Mouse (Mus musculus): ENCODE measurements at regions not wholly inside any gene's neighbourhood (a gene's known extent, or its start where the extent isn't known, plus 50 kb on each side); places are given as distances from the start of the nearest gene placed in this dataset.

DNA sequence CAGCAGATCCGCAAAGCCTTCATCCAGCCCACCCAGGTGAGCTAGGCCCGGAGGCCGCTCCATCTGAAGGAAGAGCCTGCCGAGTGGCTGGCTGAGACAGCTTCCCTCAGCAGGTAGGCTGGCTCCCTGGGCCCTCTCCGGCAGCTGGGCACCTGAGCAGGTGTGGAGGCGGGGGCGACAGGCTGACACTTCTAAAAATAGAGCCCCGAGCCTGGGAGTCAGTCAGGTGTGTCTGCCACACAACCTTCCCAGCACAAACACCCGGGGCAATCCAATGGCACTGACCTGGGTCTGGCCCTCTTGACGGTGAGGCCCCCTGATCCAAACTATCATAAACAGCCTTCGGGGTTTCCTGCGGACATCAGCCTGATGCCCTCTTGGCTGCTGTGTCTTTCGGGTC is 58.5 kb downstream of the Zfp36l2 start:
- DNase-seq = peak; percentile 83

DNA sequence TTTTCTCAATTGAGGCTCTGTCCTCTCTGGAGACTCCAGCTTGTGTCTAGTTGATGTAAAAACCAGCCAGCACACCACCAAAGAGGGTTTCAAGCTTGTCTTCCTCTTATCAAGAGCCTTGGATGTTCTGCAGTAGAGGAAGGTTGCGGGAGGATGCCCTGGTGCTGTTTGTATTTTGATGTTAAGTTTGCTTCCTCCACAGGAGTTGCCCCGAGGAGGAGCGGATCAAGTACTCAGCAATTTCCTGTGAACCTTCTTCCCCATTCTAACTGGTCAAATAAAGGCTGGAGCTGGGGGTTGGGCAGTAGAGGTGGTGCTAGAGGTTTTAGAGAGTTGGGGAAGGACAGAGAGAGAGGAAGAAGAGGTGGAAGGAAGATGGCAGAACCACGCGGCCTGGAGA is 59.5 kb downstream of the Zfp36l2 start:
- DNase-seq = no peak

DNA sequence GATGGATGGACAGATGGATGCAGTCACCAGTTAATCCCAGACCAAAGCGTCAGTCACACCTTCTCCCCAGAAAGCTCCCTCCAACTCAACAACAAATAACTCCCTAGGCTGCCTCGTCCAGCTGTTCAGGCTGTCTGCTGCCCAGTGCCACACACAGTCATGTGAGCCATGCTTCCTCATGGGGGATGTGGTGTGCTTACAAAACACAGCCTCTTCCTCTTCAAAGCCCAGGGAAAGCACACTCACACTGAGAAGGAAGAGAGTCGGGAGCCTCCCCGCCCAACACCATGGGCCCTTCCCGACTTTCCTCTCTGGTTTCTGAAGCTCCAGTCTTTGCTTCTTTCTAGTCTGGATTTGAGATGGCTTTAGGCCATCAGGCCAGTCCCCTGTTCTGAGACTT is 61.6 kb downstream of the Zfp36l2 start:
- no peak for DNase-seq

DNA sequence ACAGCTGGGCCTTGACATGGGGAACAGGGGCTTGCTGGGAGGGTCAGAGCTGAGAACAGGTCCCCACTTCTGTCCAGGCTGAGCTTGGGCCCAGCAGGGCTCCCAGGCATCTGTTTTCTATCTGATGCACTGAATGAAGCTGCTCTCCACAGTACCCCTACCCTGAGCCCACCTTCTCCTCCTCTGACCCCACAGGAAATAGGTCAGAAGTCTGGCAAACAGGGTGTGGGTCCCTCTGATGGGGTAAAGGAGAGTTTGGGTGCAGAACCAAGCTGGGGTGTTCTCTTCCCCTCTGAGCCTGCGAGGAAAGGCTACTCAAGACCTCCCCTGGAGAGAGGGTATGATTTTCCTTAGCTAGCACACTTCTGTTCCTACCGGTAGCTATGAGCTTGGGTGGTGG is 64.6 kb downstream of the Zfp36l2 start:
- DNase-seq = no peak

DNA sequence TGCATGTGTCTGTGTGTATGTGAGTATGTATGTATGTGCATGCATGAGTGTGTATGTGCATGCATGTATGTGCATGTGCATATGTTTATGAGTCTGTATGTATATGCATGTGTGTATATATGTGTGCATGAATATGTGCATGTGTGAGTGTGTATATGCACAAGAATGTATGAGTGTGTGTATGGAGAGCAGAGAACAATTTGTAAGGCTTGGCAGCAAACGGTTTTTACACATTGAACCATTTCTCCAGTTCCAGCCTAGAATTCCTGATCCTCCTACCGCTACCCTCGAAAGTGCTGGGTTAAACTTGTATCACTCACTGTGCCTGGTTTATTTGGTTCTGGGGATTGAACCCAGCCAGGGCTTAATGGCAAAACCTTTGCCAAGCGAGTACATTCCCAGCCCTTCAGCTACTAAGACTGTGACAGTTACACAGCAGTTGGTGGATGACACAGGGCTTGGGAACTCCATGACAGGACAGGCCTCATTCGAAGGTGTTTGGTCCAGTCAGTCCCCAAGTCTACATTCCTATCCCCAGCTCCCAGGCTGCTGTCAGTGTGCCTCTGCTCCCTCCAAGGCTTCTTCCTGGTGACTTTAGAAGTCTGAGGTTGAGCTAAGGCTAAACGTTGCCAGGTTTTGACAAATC is 65.1 kb downstream of the Zfp36l2 start:
- DNase-seq = no peak

DNA sequence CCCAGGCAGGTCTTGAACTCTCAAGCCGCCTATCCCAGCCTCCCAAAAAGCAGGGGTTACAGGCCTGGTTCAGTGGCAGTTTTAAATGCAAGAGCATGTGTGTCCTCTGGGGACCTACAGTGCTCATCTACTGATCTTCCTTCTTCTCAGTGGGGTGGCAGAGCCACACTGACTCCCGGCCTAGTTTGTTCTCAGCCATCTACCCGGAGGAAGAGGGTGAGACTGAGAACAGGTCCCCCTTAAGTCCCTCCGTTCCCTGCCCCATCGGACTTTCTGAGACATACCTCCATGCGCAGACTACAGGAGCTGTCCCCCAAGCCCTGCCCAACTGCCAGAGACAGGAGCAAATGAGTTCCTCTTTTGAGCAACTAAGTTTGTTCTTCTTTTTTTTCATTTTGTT is 66.5 kb downstream of the Zfp36l2 start:
- no peak for DNase-seq

DNA sequence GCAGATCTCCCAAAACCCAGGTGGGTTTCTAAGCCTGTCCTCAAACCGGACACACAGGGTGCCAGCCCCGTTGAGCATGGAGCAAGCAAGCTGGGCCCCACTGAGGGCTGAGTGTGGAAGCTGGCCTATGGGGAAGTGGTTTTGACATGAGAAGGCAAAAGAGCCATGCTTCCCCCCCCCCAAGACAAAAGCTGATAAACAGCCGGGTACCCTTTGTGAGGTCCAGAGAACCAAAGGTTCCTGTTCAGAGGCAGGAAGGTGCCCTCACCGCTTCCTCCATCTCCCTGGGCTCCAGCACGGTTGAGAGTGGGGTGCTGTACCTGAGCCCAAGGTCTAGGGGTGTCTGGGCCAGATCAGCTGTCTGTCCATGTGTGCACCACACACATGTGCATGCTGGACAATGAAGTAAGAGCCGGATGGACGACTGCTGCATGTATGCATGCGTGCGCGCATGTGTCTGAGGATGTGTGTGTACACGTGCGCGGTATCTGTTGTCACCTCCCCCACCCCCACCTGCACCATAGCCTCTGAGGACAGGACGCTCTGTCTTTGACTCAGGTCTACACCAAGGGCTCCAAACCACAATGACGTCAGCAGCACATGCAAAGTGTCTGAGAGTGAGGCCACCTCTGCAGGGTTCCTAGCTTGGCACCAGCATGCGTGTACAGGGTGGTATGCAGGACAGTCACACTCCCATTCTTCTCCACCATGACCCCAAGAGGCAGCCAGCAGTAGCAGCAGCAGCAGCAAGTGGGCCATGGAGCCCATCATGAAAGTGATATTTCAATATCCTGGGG is 68.3 kb downstream of the Zfp36l2 start:
- DNase-seq = no peak

DNA sequence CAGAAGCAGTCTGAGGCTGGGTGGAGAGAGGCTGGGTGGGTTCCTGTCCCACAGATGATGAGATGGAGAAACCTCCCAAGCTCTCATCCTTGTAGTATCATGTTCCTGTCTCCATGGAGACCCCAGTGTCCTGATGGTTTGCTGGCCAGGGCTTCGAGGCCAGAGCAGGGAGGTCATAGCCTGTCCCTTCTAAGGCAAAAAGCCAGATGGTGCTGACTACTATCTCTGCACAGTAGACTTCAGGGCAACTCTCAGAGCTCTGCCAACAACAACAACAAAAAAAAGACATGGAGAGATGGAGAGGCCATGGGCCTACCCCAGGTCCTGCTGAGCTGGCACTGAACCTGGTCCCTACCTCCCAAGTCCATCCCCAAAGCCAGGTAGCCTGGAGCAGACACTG is 69.0 kb downstream of the Zfp36l2 start:
- DNase-seq = no peak

DNA sequence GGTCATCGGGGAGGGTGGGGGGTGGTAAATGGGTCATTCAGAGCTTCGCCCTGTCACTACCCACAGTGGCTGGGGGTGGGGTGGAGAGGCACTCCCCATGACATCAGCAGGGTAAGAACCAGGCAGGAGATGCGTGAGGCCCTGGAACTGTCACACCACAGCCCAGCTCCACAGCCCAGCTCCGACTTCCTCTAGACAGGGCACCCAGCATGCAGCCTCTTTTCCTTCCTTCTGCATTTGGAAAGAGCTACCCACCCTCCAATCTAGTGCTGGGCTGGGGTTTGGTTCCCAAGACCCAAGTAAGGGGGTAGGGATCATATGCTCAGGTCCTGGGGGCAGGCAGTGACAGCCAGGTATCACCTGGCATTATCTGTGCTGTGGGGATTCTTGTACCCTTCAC is 69.5 kb downstream of the Zfp36l2 start:
- no peak for DNase-seq

DNA sequence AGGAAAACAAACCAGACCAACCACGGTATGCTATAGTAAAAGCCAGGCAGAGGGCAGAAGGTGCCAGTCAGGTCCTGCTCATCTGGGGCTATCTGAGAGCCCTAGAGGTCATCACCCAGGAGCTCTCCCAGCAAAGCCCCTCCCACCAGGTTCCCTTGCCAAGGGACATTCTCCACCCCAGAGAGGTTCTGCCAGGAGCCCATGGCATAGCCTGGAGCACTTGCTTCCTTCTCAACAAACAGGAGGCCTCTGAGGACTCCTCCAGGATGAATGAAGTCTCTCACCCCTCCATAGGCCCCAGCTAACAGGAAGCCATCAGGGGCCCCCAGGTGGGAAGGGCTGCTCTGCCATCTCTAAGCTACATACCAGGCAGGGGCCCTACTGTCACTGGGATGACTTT is 70.0 kb downstream of the Zfp36l2 start:
- peak; percentile 49 for DNase-seq

DNA sequence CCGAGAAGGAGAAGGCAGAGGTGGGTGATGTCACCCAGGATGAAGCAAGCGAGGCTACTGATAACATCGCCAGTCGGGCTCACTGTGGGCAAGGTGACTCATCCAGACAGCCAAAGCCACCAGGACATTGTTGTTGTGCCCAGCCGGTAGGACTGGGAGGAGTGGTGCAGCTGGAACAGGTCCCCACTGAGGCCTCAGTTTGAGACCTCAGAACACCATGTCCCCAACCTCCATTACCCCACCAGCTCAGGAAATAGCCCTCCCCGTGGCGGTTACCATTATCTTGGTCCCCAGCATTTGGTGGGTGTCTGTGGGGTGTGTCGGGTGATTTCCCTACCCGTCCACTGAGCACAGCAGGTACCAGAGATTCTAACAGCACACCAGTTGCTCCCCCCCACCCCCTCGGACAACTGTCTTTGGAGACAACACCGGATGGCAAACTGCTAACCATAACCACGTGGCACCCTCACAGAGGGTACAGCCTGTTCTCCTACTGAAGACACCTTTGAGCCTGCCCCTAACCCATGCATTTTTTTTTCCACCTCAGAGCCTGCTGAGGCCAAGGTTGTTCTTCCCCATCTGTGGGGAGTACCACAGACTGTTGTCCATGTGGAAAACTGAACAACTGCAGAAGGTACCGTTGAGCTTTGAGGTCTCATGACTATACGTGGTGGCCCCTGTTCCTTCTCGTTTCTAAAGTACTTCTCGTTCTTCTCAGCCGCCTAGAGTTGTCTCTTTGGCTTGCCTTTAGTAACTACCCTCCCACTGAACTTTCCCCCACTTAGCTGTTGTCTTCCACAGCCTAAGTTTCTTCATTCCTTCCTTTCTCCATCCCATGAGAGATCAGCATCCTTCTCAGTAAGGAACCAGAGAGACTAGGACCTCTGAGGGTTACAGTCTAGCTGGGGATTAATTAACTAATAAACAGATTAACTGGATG is 71.1 kb downstream of the Zfp36l2 start:
- DNase-seq = no peak

DNA sequence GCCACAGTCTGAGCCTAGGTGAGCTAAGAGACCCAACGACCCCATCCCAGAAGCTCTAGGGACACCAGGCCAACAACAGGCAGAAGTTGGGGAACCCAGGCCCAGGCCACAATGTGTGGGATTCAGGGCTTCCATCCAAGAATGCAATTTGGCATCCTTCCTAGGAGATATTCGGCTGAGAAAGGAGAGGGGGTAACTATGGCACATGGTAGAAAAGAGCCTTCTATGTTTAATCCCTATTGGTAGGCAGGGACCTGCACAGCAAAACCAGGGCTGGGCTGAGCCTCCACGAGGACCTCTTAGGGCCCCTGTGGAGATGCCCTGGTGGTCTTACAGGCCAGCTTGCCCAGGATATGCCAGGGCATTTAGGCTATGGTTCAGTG is 71.8 kb downstream of the Zfp36l2 start:
- DNase-seq = no peak

DNA sequence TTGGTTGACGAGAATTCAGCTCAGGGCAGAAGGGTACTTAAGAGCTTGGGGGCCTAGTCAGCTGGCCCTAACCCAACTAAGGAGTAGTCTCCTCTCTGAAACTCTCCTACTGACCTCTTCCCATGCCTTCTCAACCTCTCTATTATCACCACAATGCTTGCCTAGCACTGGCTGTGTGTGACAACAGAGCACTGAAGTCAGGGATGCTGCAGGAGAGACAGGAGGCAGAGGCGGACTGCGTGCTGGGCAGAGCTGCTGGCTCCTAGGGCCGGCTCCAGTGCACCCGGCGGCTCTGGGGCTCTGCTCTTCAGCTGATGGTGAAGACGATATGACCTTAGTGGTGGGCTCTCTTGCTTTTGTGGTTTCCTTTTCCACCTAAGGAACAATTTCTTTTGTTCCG is 72.6 kb downstream of the Zfp36l2 start:
- no peak for DNase-seq

DNA sequence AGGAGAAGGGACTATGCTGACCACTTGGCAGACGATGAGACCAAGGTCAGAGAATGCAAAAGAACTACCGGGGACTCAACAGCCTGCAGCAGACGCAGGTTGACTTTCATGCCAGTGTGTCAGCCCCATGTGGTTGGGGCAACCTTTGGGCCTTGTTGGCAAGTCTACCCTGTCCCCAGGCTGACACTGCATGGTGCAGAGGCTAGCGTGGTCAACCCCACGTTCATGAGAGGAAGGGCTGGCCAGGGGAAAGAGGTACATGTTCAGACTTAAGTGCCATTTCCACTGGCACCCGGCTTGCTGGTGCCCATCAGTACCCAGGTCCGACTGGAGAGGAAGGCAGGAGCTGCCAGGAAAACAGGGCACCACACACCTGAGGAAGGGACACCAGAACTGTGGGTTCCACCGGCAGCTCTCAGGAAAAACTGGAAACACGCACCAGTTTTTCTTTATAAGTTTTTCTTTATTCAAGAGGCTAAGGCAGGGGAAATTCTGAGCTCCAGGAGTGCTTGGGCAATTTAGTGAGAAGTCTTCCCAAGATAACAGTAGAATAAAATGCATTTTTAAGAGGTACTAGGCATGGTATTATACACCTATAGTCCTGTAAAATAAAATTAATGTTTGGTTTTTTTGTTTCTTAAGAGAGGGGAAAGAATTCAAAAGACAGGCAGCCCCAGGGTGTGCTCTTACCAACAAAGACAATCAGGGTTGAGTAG is 73.3 kb downstream of the Zfp36l2 start:
- no peak for DNase-seq

DNA sequence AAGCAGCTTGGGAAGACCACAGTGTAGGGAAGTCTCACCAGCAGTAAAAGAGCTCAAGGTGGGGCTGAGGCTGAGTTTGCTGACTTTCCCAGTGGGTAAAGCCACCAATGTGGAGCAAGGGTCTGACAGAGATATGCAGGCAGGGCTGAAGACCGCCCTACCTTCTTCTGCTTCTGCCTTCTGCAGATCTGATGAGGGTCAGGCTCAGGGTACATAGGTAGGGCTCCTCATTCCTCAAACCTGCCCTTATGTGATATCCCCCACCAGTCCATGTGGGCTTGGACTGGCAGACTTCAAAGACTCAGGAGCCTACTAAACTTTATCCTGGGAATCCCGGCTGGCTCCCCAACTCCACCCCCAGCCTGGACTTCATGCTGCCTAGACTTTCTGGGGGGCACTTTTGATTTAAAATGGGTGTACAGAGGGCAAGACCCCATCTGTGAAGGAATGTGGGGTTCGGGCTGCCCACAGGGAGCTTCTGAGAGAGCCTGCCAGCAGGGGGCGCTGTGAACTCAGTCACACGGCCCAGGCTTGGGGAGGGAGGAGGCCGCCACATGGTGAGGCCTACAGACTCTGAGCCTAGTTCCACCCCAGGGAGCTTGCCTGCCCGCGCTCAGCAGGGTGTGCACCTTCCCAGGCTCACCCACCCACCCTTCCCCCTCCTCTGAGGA is 74.0 kb downstream of the Zfp36l2 start:
- DNase-seq = peak; percentile 88

DNA sequence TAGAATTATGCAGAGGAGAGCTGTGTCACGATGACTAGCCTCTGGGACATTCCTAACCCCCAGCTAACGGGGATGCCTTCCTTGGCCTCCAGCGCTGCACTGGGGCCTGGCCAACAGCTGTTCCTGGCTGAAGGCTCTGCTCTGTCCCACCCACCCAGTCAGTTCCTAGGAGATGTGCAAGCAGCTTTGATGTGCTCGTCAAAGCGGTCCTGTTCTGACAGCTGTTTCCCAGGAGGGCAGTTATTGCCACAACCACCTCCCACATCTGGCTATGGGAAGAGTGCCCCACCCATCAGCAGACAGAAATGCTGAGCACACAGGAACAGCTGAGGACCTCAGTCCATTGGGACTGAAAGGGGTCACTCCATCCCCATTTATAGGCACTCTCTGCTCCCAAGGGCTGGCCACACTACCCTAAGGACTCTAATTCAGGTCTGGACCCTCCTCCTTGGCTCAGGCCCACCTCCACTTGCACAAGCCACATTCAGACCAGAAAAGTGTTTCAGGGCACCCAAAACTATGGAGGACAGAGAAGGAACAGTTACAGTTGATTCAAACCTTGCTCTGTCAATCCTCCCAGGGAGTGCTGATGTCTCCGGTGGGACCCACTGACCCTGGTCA is 75.2 kb downstream of the Zfp36l2 start:
- DNase-seq = peak; percentile 36

DNA sequence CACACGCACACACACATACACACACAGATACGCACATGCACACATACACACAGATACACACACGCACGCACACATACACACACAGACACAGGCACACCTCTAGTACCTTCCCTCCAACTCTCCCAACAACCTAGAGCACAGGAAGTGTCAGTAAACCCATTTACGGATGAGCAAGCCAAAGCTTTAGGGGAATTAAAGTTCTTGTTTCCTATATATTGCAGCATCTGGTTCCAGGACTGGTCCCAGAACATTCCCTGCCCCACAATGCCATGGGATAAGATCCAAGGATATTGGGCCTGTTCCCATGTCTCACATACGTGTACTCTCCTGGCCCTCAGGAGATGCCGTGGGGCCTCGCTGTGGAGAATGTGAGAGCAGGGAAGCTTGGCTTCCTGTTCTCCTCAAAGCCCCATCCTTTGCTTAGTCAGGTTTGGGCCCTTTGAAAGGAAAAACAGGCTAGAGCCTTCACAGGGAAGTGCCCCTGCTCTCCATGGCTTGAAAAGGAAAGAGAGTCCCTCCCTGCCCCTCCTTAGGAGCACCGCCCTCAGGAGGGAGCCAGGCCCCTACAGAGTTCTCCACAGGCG is 75.9 kb downstream of the Zfp36l2 start:
- DNase-seq = no peak

DNA sequence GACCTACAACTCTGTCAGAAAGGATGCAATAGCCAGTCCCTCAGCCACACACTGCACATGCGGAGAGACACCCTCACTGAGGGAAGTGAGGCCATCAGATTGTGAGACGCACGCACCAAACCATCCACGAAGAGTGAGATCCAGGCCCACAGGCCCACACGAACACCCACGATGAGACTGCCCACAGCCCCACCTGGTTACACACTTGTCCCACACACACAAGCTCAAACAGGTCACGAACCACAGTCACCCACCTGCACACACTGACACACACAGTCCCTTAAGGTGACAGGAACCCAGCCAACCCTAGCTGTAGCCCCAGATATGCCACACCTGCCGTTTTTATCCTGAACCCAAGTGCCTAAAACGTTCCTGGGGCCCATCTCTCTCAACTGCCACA is 76.8 kb downstream of the Zfp36l2 start:
- no peak for DNase-seq

DNA sequence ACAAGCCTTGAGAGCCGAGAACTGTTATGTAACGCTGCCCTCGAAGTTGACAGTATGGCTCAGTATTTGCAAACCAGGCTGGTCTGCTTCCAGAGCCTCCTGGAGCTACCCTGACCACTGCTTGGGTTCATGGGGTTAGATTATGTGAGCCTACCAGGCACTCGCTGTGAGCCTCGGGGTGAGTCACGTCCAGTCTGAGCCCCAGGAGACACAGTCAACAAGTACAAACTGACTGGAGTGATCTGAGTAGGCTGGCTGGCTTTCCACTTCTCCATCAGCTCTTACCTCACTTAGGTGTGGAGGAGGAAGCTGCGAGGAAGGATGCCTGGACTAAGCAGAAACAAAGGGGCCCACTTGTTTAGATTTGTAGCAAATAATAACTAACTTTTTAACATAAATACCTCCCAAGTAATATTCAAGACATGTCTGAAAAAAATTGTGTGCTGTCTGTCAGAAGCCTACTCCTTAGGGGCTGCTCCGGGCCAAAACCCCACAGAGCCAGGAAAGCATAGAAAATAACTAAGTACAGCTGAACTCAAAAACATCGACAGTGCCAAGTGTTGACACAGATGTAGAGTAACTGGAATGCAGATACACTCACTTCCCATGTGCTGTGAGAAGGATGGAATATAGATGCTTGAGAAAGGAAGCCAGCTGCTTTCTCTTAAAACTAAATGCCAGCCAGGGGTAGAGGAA is 77.6 kb downstream of the Zfp36l2 start:
- DNase-seq = no peak

DNA sequence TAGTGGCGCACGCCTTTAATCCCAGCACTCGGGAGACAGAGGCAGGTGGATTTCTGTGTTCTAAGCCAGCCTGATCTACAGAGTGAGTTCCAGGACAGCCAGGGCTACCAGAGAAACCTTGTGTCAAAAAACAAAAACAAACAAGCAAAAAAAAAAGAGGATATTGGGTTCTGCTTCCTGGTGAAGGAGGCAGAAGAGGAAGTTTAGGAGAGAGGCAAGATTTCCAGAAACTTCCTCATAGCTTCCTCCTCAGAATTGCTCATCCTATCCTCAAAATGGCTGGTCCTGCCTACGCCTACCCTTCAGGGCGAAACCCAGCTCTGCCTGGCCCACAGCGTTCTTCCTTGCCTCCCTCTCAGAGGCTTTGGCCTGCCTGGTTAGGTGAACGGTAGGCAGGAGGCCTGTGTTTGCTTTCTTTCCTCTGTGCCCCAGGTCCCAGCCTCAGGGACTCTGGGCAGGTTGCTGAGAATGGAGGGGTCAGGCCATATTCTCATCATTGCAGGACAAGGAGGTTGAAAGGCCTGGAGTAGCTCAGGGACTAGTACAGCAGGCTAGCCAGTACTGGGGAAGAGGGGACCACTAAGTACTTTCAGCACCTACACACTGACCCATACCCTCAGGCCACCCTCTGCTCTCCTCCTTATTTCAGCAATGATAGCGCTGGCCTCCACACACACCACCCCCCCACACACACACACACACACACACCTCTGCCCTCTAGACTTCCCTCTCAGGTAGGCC is 79.6 kb downstream of the Zfp36l2 start:
- DNase-seq = no peak
